Mouse (Mus musculus): ENCODE data around the gene Lepr. TPM values are rescaled to one million over a fixed set of nuclear protein-coding genes. Genes with fewer than 3 reads are reported as not detected.

Lepr gene
- polyA plus RNA-seq, 1 experiment from 2014 or later: 0.43 TPM

DNA sequence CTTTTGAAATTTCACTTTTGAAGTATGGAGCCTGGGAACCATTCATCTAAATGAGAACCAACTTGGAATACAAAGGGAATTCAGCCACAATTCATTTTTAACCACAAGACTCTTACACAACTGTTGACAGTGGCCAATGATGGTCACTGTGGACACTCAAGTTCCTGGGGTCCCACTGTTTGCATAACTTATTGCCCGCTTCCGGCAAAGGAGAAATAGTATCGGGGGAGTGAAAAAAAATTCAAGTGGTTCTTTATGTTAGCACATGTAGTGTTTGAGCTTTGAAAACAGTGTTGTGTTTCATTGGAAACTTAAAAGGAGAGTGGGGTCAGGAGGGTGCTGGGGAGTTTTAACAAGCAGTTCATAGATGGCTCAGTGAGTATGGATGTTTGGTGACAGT is 9.3 kb upstream of the Lepr start:
- H3K36me3 ChIP-seq (ENCODE audit: control insufficient read depth, insufficient read depth, low read length): no peaks in the 10 kb centered on the region
- no peak overlapping the region for H3K4me2 ChIP-seq
- no peaks in the 10 kb centered on the region for H3K9me3 ChIP-seq (ENCODE audit: control insufficient read depth, low read length)
- ATAC-seq (replicated peaks; ENCODE audit: low FRiP score) (no peak), DNase-seq (ENCODE audit: low spot score) (no peak)
- no peak overlapping the region for H3K4me3 ChIP-seq (ENCODE audit: low read depth, low read length)
- H3K27ac ChIP-seq (ENCODE audit: low read depth, low read length): no peak overlapping the region
- H3K4me1 ChIP-seq (replicated peaks; ENCODE audit: control insufficient read depth, insufficient read depth, low read length): no peaks in the 10 kb centered on the region
- WGBS: 89% methylated on average over 3 of the region's 3 CpGs
- H3K27me3 ChIP-seq (replicated peaks; ENCODE audit: control insufficient read depth, insufficient read depth, low read length): no peaks in the 10 kb centered on the region
- H3K9ac ChIP-seq (ENCODE audit: low read depth, low read length): no peak overlapping the region

DNA sequence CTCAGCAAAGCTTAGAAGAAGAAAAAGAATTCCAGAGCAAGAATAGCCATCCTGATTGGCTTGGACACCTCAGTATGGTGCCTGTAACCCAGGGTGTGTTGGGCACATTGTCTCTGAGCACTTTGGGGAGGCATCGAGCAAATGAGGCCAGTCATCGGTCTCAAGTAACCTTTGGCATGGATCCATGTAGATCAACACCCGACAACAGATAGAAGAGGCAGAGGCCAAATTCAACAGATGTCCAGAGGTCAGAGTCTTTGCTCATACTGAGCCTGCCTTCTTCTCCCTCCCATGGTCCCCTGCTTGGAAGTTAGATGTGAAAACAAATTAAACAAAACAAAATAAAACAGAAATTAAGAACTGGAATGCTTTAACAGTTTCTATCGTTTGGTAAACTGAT is 6.8 kb upstream of the Lepr start:
- no peak overlapping the region for H3K4me3 ChIP-seq (ENCODE audit: low read depth, low read length)
- H3K4me2 ChIP-seq: no peak overlapping the region
- H3K36me3 ChIP-seq (ENCODE audit: control insufficient read depth, insufficient read depth, low read length): no peaks in the 10 kb centered on the region
- no peaks in the 10 kb centered on the region for H3K27me3 ChIP-seq (replicated peaks; ENCODE audit: control insufficient read depth, insufficient read depth, low read length)
- 81% methylated on average over 4 of the region's 4 CpGs for WGBS
- no peak overlapping the region for H3K9ac ChIP-seq (ENCODE audit: low read depth, low read length)
- no peak overlapping the region for H3K27ac ChIP-seq (ENCODE audit: low read depth, low read length)
- H3K4me1 ChIP-seq (replicated peaks; ENCODE audit: control insufficient read depth, insufficient read depth, low read length): no peaks in the 10 kb centered on the region
- no peaks in the 10 kb centered on the region for H3K9me3 ChIP-seq (ENCODE audit: control insufficient read depth, low read length)
- DNase-seq (ENCODE audit: low spot score) (no peak), ATAC-seq (replicated peaks; ENCODE audit: low FRiP score) (no peak)

DNA sequence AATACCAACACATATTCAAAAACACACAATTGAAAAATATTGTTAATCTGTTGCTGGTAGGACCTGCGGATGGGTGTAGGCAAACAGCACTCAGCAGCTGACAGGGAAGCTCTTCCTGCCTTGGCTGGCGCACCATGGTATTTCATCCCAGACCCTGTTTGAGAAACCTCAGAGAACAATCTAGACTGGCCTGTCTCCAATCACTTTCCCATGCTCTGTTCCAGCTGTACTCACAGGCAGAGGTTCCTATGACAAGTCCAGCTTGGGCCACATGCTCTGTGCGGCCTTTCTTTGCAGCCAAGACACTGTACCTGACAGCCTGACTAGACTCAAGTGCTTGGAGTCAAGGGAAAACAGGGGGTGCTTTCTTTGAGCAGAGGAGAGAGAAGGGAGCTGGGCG is 6.1 kb upstream of the Lepr start:
- Histone ChIP-seq H3K36me3 (ENCODE audit: control insufficient read depth, insufficient read depth, low read length) (no peaks in the 10 kb centered on the region), H3K9ac (ENCODE audit: low read depth, low read length) (no peak overlapping the region), H3K4me1 (replicated peaks; ENCODE audit: control insufficient read depth, insufficient read depth, low read length) (no peaks in the 10 kb centered on the region), H3K4me2 (no peak overlapping the region), H3K4me3 (ENCODE audit: low read depth, low read length) (no peak overlapping the region), H3K27ac (ENCODE audit: low read depth, low read length) (no peak overlapping the region), H3K27me3 (replicated peaks; ENCODE audit: control insufficient read depth, insufficient read depth, low read length) (0 out of 2 replicates have a peak, but pooled peaks cover 3% of the 10 kb centered on the region), H3K9me3 (ENCODE audit: control insufficient read depth, low read length) (no peaks in the 10 kb centered on the region)
- DNase-seq (ENCODE audit: low spot score) (no peak), ATAC-seq (replicated peaks; ENCODE audit: low FRiP score) (no peak)
- 83% methylated on average over 4 of the region's 4 CpGs for WGBS

DNA sequence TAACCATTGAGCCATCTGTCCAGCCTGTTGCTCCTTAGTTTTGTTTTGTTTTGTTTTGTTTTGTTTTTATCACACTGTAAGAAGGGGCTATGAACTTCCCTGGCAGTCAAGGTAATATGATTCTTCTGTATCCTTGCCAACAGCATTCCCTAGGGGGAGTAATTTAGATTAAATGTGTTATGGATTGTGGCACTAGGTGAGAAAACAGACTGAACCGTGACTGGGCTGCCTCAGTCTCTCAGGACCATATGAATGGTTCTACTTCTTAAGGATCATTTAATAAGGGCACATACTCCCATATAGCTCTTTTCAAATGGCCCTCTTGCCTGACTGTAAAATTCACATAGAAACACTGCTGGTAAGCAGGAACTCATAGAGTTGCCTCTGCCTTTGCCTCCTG is 4.6 kb upstream of the Lepr start:
- no peak overlapping the region for H3K9ac ChIP-seq (ENCODE audit: low read depth, low read length)
- no peak overlapping the region for H3K27ac ChIP-seq (ENCODE audit: low read depth, low read length)
- WGBS: 41% methylated on average over 1 of the region's 1 CpGs
- H3K4me1 ChIP-seq (replicated peaks; ENCODE audit: control insufficient read depth, insufficient read depth, low read length): no peaks in the 10 kb centered on the region; the same call in 1 of the 2 replicates
- ATAC-seq (replicated peaks; ENCODE audit: low FRiP score): no peak
- H3K27me3 ChIP-seq (replicated peaks; ENCODE audit: control insufficient read depth, insufficient read depth, low read length): peaks cover 14% of the 10 kb centered on the region
- no peak overlapping the region for H3K4me2 ChIP-seq
- H3K36me3 ChIP-seq (ENCODE audit: control insufficient read depth, insufficient read depth, low read length): no peaks in the 10 kb centered on the region
- H3K4me3 ChIP-seq (ENCODE audit: low read depth, low read length): no peak overlapping the region
- no peak for DNase-seq (ENCODE audit: low spot score)
- H3K9me3 ChIP-seq (ENCODE audit: control insufficient read depth, low read length): no peaks in the 10 kb centered on the region

DNA sequence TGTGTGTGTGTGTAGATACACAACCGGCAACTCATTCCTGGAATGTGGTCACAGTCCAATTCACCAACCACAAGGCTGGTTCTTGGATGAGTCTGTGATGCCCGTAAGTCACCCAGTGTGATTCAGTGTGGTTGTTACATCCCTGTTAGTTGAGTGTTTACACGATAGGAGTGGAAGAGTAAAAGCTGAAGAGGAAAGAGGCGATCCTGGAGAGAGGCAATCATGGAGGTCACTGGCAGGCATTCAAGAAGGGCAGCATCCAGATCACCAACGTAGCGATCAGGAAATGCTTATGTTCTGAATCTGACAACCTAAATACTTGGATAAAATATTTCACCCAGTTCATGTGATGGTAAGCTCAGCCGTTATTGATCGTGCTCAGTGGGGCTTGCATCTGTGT is 1.9 kb upstream of the Lepr start:
- Histone ChIP-seq H3K4me3 (ENCODE audit: low read depth, low read length) (no peak overlapping the region), H3K9me3 (ENCODE audit: control insufficient read depth, low read length) (no peaks in the 10 kb centered on the region), H3K27me3 (replicated peaks; ENCODE audit: control insufficient read depth, insufficient read depth, low read length) (peaks cover 23% of the 10 kb centered on the region), H3K4me2 (no peak overlapping the region), H3K4me1 (replicated peaks; ENCODE audit: control insufficient read depth, insufficient read depth, low read length) (no peaks in the 10 kb centered on the region; the same call in 1 of the 2 replicates), H3K9ac (ENCODE audit: low read depth, low read length) (no peak overlapping the region), H3K36me3 (ENCODE audit: control insufficient read depth, insufficient read depth, low read length) (no peaks in the 10 kb centered on the region), H3K27ac (ENCODE audit: low read depth, low read length) (no peak overlapping the region)
- ATAC-seq (replicated peaks; ENCODE audit: low FRiP score) (no peak), DNase-seq (ENCODE audit: low spot score) (no peak)
- 85% methylated on average over 8 of the region's 8 CpGs for WGBS

DNA sequence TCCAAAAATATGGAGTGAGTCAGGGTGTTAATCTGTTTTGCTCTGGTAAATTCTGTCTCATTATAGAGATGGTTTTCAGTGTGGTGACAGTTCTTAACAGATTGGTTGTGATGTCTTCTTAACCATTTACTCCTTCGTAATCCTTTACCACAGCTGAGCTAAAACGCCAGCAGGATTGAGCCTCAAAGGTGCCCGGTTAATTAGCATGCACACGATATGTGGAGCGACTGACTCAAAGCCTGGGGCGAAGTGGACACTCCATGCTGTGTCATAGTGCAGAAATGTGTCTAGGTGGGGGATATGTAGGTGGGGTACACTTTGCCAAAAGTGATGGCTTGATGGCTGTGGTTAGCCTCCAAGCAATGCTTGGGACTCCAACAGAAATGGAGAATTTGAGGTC is 1.4 kb upstream of the Lepr start:
- Histone ChIP-seq H3K4me3 (ENCODE audit: low read depth, low read length) (no peak overlapping the region), H3K9me3 (ENCODE audit: control insufficient read depth, low read length) (no peaks in the 10 kb centered on the region), H3K36me3 (ENCODE audit: control insufficient read depth, insufficient read depth, low read length) (no peaks in the 10 kb centered on the region), H3K4me1 (replicated peaks; ENCODE audit: control insufficient read depth, insufficient read depth, low read length) (no peaks in the 10 kb centered on the region; the same call in 1 of the 2 replicates), H3K27ac (ENCODE audit: low read depth, low read length) (no peak overlapping the region), H3K9ac (ENCODE audit: low read depth, low read length) (no peak overlapping the region), H3K27me3 (replicated peaks; ENCODE audit: control insufficient read depth, insufficient read depth, low read length) (peaks cover 23% of the 10 kb centered on the region), H3K4me2 (no peak overlapping the region)
- DNase-seq (ENCODE audit: low spot score) (no peak), ATAC-seq (replicated peaks; ENCODE audit: low FRiP score) (no peak)
- 85% methylated on average over 6 of the region's 6 CpGs for WGBS

DNA sequence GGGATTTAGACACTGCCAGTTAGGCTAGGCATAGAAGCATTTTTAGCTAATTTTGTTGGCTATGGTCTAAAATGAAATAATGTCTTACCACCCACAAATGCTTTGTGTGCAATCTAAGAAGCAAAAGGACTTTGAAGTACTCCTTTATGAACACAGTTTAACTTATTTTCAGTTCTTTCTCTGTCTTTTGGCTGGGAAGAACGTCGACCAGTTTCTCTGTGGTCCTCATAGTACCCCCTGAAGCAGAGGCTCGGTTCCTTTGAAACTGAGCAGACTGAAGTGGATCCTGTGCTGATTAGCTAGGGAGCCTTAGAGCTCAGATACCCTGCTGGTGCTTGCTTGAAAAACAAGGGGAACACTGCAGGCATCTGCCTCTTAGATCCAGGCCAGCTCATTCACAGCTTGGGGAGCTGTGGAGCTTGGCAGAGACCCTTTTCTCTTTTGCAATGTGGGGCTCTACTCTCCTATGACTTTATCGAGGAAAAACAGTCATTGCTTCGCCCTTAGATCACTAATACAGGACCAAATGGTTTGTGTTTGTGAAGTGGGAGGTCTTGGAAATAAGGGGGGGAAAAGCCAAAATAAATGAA is 1.9 kb downstream of the Lepr start:
- Histone ChIP-seq H3K4me2 (no peak overlapping the region), H3K9ac (ENCODE audit: low read depth, low read length) (no peak overlapping the region), H3K27ac (ENCODE audit: low read depth, low read length) (no peak overlapping the region), H3K4me1 (replicated peaks; ENCODE audit: control insufficient read depth, insufficient read depth, low read length) (no peaks in the 10 kb centered on the region; the same call in 1 of the 2 replicates), H3K4me3 (ENCODE audit: low read depth, low read length) (no peak overlapping the region), H3K27me3 (replicated peaks; ENCODE audit: control insufficient read depth, insufficient read depth, low read length) (peaks cover 23% of the 10 kb centered on the region), H3K36me3 (ENCODE audit: control insufficient read depth, insufficient read depth, low read length) (no peaks in the 10 kb centered on the region), H3K9me3 (ENCODE audit: control insufficient read depth, low read length) (no peaks in the 10 kb centered on the region)
- 27% methylated on average over 5 of the region's 5 CpGs for WGBS
- DNase-seq (ENCODE audit: low spot score): no peak
- ATAC-seq (replicated peaks; ENCODE audit: low FRiP score): no peak

DNA sequence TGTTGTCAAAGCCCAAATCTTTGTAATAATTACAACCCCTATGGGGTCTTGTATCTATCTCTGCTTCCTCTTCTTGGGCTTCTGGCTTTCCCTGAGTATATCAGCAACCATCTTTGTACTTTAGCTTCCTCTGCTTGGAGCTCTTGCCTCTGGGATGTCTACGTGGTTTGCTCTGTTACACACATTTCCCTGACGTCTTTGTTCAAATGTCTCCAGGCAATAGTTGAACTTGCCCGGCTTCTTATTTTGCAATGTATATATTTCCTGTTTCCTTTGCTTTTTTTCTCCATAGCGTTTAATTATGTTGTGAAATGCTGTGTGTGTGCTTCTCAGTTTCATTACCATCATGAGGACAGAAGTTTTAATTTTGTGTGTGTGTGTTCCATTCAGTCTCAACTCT is 4.5 kb downstream of the Lepr start:
- DNase-seq (ENCODE audit: low spot score): no peak
- 55% methylated on average over 4 of the region's 4 CpGs for WGBS
- Histone ChIP-seq H3K27me3 (replicated peaks; ENCODE audit: control insufficient read depth, insufficient read depth, low read length) (peaks cover 18% of the 10 kb centered on the region), H3K27ac (ENCODE audit: low read depth, low read length) (no peak overlapping the region), H3K9me3 (ENCODE audit: control insufficient read depth, low read length) (no peaks in the 10 kb centered on the region), H3K36me3 (ENCODE audit: control insufficient read depth, insufficient read depth, low read length) (no peaks in the 10 kb centered on the region), H3K4me1 (replicated peaks; ENCODE audit: control insufficient read depth, insufficient read depth, low read length) (no peaks in the 10 kb centered on the region; the same call in 1 of the 2 replicates), H3K4me3 (ENCODE audit: low read depth, low read length) (no peak overlapping the region), H3K4me2 (no peak overlapping the region), H3K9ac (ENCODE audit: low read depth, low read length) (no peak overlapping the region)
- no peak for ATAC-seq (replicated peaks; ENCODE audit: low FRiP score)

DNA sequence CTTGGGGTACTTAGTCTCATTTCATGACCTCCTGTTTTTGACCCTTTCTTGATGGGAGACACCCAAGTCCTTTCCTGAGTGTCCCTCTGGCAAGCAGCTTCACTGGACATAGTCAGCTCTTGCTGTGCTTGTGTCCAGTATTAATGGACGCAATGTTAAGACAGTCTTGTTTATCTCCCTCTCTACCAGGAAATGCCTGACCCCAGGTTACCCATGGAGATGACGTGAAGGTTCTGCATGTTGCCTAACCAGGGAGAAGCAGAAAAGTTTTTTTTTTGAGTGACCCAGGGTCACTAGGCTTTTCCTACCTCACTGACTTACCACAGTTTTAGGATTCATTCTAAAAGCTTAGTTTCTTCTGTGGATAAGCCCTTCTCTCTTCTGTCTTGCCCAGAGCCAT is 24.8 kb downstream of the Lepr start:
- ATAC-seq (replicated peaks; ENCODE audit: low FRiP score): no peak
- Histone ChIP-seq H3K9ac (ENCODE audit: low read depth, low read length) (no peak overlapping the region), H3K27me3 (replicated peaks; ENCODE audit: control insufficient read depth, insufficient read depth, low read length) (no peaks in the 10 kb centered on the region), H3K36me3 (ENCODE audit: control insufficient read depth, insufficient read depth, low read length) (no peaks in the 10 kb centered on the region), H3K4me2 (no peak overlapping the region), H3K4me3 (ENCODE audit: low read depth, low read length) (no peak overlapping the region), H3K9me3 (ENCODE audit: control insufficient read depth, low read length) (no peaks in the 10 kb centered on the region), H3K27ac (ENCODE audit: low read depth, low read length) (no peak overlapping the region), H3K4me1 (replicated peaks; ENCODE audit: control insufficient read depth, insufficient read depth, low read length) (no peaks in the 10 kb centered on the region)
- 76% methylated on average over 2 of the region's 2 CpGs for WGBS
- DNase-seq (ENCODE audit: low spot score): no peak

All from liver, embryonic 11.5 days (tissue).